Mouse (Mus musculus): ENCODE results near the gene Lage3. TPM values are rescaled to one million over a fixed set of nuclear protein-coding genes. Genes with fewer than 3 reads are reported as not detected.
"Not testable (repeated sequence)": the region's sequence is repeated elsewhere in the genome, so short reads cannot be mapped to it uniquely, and the experiment has no call there.

The Lage3 gene
- total RNA-seq (2015) (53.3 and 55.1 TPM in 2 replicates), total RNA-seq (2017) (16.0 and 20.2 TPM in 2 replicates)

DNA sequence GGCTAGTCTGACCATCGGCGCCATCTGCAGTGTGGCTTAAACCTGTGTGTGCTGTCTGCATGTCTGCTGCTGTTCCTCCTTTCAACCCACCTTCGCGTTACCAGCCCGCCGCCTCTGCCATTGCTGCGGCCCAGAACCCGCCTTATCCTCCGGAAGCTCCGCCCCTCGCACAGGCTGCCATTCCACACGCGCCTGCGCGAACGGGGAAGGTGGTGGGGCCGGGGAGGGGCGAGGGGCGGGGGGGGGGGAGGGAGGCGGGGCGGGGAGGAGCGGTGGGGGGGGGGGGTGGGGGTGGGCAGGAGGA, at the start of gene Lage3:
TSS of gene Lage3 (minus strand) at position 152 of the 304 bp plus-strand sequence.
- ATAC-seq (ENCODE audit: poor library complexity, severe bottlenecking) = peak; percentile 98

DNA sequence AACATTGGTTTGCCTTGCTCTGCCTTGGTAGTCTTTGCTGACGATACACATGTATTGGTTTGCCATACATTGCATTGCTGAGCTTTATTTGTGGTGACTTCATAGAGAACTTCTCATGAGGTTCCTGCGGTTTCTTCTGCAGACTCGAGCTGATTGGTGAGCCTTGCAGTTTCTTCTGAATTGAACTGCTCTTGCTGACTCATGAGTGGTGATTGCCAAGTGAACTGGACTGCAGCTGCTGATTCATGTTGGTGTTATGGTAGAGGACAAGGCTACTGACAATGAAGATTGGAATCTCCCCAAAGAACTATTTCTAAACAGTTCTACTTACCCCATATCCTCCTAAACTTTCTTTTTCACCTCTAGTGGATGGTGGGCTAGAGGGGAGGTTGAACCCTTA, 46.7 kb upstream of the Lage3 start:
- no peak for ATAC-seq (ENCODE audit: poor library complexity, severe bottlenecking)

DNA sequence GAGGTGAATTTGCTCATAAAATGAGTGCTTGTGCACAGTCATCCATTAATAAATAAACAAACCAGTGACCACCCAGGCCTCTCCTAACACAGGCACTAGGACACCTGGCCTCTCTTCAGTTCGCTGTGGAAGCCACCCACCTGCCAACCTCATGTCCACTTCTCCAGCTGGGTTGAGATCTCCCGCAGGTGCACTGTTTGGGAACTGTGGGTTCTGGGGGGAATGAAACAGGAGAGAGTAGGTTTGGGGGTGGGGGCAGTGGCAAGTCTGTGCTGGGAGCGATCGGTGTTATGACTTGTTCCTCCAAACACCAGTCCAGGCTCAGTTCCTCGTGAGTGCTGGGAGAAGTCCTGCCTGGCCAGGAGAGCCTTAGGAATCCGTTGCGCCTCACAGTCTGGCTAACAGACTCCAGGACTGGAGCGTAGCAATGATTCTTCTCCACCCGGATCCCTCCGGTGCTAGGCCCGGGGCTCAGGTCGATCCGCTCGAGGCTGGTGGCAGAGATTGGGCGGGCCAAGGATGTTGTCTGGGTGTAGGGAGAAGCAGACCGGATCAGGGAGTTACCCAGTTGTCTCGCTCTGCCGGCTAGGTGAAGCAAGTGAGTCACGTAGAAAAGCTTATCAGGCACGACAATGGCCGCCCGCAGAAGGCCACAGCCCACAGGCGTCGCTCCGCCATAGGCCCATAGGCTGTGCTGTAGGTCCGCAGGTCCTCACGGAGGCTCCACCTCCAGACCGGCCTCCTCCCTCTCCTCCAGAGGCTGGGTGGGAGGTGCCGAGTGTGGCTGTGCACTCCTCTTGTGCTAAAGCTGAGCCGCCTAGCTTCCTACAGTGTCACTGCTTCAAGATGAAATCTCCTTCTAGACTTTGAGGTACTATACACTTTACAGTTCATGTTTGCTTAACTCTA, 39.4 kb upstream of the Lage3 start, which contains the start of the genes Fam3a and Ikbkg:
TSS of gene Fam3a (minus strand) at position 738 of the 909 bp plus-strand sequence.
TSS of gene Ikbkg (plus strand) at position 756 of the 909 bp plus-strand sequence.
- ATAC-seq (ENCODE audit: poor library complexity, severe bottlenecking) = peak; percentile 100

DNA sequence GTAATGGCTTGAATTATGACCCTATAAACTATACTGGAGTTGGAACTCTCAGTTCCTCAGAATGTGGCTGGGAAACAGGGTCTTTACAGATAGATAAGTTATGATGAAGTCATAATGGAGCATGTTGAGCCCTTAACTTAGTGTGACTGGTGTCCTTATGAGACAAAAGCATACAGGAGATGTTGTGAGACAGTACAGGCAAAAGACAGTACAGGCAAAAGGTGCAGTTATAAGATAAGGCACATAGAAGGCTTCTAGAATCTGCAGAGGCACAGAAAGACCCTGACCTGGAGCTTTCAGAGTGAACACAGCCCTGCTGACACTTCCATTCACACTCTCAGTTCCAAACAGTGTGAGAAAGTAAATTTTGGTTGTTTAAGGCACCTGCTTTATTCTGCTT, 34.7 kb upstream of the Lage3 start:
- no peak for ATAC-seq (ENCODE audit: poor library complexity, severe bottlenecking)

DNA sequence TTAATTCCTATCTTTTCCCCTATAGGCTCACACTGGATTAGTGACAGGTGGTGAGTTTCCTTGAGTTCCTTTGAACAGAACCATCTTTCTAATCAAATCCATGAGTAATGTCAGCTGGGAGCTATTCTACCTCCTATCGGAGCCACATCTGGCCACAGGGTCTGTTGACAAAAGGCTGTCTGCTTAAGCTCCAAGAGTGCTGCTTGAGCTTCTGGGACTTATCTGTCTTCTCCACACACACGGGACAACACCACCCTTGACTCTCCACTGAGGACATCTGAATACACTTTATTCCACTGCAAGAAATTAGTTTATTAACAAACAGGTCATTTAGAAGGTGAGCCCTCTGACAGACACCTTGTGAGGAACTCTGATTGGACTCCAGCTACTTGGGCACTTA, 31.0 kb upstream of the Lage3 start:
- no peak for ATAC-seq (ENCODE audit: poor library complexity, severe bottlenecking)

DNA sequence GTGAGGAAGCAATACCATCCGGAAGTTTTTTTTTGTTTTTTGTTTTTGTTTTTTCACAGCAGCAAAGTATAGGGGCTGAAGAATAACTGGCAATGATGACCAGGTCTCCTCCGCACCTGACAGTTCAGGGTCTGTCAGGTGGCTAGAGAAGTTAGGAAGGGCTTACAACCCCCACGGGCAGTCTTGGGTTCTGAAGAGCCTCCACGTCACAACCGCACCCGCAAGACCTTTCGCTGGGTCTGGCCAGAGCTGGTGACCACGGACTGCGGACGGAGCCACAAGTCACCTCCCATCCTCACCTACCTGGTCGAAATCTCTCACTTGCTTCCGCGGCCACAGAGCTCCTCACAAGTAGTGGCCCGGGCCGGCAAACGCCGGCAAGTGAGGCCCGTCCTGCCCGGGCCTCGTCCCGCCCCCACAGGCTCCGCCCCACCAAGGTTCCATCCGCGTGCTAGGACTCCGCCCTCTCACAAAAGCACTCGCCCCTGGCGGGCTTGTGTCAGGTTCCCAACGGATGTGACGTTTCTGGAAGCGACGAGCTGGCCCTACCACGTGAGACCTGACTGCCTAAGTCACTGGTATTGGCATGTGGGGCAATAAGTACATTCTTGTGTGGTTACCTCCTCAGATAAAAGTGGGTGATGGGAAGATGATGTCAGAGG, 19.6 kb upstream of the Lage3 start, which contains the start of the genes Ubl4a and Slc10a3:
TSS of gene Ubl4a (minus strand) at position 331 of the 662 bp plus-strand sequence.
TSS of gene Slc10a3 (minus strand) at position 462 of the 662 bp plus-strand sequence.
- ATAC-seq (ENCODE audit: poor library complexity, severe bottlenecking) = peak; percentile 98

DNA sequence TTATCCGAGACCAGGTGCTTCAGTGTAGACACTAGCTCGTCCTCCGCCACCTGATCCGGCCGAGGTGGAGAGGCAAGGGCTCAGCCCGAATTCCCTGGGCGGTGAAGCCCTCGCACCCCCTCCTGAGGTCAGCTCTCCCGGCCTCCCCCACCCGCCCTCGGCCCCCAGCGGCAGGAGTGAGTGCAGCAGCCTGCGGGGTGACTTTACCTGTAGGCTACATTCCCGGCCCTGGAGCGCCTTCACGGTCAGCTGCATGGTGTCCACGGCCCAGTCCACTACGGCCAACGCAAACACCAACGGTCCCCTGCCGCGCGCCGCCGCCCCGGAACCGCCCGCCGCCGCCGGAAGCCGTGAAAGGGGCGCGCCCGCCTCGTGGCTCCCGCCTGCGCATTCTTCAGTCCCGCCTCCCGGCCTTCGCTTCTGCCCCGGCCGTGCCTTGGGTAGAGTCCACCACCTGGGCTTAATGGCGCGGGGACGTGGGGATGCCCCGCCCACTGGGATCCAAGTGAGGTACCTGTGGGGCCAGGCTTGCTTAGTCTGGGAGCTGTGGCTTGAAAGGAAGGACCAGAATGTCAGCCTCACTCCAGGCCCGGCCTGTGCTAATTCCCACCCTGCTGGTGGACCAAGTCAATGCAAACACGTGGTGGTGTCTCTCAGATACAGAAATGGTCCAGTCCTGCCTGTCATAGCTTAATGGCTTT, 14.9 kb upstream of the Lage3 start:
- peak; percentile 72 for ATAC-seq (ENCODE audit: poor library complexity, severe bottlenecking)

DNA sequence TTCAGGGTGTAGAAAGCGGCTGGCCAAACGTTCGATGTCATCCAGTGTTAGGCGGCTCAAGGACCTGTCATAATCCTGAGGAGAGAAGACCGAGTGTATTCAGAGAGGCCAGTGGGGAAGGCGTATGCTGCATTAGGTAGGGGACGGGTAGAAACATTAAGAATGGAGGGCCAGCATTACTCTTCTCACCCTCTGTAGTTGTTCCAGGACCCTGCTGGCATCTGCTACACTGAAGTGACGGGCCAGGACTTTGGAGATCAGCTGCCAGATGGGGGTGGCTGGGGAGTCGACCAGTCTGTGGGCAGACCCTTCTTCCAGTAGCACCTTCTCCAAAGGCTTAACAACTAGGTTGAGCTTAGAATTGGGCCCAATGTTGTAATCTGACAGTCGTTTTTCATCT, 14.1 kb upstream of the Lage3 start:
- no peak for ATAC-seq (ENCODE audit: poor library complexity, severe bottlenecking)

DNA sequence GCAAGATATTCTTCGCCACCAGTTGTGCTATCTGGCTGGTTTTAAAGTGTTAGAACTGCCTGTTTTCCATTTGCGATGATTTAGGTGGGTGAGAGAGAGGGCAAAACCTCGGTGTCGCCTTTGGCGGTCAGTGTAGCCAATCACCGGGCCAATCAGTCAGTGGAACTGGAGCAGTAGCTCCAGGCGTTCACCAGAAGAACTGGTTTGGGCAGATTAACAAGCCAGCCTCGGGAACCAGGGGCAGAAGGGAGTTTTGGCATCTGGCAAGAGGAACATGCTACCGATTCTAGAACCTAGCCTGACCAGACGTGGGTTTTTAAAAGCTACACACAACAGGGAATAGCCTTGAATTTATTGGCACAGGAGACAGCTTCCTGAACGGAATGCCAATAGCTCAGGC, 5.8 kb upstream of the Lage3 start:
- ATAC-seq (ENCODE audit: poor library complexity, severe bottlenecking) = no peak

DNA sequence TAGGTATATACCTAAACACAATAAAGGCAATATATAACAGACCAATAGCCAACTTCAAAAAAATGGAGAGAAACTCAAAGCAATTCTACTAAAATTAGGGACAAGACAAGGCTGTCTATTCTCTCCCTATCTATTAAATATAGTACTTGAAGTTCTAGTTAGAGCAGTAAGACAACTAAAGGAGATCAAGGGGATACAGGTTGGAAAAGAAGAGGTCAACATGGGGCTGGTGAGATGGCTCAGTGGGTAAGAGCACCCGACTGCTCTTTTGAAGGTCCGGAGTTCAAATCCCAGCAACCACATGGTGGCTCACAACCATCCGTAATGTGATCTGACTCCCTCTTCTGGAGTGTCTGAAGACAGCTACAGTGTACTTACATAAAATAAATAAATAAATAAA, 3.7 kb upstream of the Lage3 start:
- not testable (repeated sequence) for ATAC-seq (ENCODE audit: poor library complexity, severe bottlenecking)

DNA sequence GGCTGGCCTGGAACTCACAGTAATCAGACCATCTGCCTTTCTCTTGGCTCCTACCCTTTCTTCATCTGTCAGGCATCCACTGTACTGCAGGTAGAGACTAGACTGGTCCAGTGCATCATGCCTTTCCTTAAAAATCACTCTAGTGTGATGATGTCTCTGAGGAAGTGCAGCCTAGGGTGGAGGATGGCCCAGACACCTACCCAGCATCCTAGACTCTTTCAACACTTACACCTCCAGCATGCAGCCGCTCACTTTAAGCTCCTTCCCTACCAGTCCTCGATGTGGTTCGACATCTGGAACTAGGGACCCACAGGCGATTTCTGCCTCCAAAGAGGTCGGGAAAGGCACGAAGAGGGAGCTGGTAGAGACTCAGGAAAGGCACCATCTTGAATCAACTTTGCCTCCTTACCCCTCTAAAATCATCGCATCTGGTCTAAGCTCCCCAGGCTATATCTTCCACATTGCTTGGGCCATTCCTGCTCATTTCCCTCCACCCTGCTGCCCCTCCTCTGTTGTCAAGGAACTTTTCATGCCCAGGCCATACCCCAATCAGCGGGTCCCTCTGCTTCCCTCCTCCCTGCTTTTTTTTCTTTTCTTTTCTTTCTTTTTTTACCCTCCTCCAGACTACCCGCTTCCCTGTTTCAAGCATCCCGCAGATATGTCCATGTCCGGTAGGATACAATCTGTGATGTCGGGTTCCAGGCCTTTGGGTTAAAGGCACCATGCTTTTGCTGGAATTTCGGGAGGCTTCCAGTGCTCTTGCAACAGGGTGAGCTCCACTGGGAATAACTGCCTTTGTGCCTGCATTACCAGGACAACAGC, 562 bp downstream of the Lage3 start:
- no peak for ATAC-seq (ENCODE audit: poor library complexity, severe bottlenecking)

DNA sequence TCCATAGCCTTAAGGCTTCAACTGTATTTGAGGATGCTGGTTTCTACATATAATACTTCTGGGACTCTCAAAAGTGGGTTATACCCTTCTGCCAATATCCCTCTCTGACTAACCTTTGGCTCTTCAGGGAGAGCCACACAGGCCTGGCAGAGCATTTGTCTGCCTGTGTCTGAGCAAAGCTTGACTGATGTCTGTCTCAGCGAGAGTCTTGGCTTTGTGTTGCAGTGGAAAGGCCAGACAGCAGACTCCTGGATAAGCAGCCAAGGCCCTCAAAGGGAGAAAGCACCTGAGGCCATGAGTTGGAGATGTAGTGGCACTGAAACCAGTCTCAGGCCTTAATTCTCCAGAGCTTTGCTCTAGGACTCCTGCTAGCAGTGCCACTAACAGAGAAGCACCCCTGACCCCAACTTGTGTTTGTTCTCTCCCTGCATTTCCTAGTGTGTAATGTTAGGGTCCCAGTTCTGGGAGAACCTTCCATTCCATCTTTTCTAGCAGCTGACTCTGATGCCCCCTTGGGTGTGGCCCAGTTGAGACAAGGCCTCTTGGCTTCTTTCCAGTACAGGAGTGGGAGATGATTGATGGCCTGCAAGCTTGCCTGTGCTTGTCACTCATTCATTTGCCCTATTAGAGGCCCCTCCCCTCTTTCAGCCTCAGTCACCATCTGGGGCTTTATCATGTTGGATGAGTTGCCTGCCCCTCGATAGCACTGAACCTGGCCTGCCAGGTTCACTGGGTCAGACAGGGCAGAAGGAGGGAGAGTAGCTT, 23.1 kb downstream of the Lage3 start:
- ATAC-seq (ENCODE audit: poor library complexity, severe bottlenecking) = no peak

DNA sequence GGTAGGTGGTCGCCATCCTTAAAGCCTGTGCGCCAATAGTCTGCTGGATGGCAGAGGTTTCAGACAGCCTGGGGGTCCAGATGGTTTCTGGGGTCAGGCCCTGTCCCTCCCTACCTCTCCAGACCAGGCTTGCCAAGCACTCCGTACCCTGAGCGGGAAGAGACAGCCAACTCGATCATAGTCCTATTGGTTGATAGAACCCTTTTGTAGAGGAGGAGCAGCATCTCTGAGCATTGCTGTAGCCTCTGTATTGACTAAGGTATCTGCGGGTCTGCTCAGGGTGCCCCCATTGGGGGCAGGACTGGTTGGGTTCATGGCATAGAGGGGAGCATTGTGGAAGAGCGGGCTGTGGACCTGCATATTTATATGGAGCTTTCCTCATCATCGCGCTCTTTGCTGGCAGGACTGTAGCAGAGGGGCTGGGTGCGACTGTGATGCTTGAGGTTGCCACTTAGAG, 24.2 kb downstream of the Lage3 start:
- no peak for ATAC-seq (ENCODE audit: poor library complexity, severe bottlenecking)

DNA sequence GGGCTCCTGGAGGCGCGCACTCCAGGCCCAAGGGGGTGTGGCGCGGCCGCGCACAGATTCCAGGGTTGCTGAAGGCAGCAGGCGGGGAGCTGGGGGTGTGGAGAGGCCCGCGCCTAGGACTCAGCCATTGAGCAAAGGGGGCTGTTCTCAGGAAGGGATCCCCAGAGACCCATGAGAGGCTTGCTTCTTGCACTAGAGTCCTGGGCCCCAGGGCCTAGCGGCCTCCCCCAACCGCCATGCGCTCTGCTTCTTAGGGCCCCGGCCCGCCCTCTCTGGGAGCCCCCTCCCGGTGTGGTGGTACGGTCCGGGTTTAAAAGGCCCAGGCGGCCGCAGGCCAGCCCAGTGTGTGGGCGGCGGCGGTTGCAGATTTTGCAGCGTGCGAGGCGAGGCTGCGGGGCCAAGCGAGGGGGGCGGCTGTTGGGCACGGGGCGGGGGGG, 24.7 kb downstream of the Lage3 start, which contains the start of gene Plxna3:
TSS of gene Plxna3 (plus strand) at position 342 of the 437 bp plus-strand sequence.
- peak; percentile 87 for ATAC-seq (ENCODE audit: poor library complexity, severe bottlenecking)

DNA sequence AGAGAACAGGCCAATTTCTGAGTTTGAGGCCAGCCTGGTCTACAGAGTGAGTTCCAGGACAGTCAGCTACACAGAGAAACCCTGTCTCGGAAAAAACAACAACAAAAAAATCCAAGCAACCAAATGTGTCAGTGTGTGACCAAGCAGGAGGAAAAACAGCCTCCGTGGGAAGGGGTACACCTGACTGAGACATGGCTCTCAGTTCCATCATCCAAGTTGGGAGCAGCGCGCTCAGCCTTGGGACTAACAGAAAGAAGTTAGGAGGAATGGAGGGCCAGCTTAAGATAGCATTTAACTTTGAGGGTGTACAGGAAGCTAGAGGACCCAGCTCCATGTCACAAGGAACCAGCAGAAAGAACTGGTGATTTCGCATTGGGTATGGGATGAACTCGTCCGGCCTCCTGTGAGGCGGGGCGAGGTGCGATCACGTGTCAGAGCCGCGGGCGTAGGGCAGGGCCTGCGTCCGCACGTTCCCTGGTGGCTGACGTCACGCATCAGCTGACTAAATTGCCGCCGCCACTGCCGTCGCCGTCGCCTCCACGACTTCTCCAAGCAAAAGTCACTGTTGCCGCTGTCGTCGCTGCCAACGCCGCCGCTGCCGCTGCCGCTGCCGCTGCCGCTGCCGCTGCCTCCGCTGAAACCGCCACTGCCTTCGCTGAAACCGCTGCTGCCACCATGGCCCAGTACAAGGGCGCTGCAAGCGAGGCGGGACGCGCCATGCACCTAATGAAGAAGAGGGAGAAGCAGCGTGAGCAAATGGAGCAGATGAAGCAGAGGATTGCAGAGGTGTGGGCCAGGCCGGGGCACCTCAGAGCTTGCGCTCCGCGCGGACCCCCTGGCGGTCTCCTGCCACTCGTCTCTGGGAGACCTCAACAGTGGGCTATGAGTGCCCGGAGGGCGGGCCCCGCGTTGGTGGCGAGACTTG, 40.6 kb downstream of the Lage3 start, which contains the start of gene Fam50a:
TSS of gene Fam50a (plus strand) at position 494 of the 925 bp plus-strand sequence.
- ATAC-seq (ENCODE audit: poor library complexity, severe bottlenecking) = peak; percentile 99

DNA sequence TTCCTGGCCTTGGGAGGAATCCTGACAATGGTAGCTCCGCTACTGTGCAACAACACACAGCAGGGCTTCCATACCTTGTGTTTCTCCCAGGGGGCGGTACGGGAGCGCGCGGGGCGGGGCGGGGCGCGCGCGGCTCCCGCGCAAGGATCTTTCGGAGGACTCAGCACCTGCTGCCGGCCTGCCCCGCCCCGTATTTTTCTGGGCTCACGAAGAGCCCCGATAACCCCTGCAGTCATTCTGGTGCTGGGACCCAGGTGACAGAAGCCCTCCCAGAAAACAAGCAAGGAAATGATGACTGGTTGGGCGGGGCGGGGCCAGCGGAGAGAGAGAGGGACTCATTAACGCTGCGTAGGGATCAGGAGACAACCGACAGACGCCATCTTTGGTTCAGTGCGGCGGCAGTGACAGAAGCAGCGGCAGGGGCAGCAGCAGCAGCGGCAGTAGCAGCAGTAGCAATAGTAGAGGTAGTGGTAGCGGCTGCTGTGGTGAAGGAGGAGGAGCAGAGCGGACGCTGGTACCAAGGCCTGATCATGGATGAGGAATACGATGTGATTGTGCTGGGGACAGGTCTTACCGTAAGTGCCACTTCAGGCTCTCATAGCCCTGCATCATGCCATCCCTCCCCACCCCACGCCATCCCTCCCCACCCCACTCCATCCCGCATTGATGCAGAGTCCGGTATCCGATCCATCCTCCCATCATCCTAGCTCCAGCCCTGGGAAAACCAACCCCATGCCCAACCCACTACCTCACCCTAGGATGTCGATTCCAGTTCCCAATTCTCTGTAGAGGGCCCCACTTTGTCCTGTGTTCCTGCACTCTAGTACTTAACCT, 48.3 kb downstream of the Lage3 start, which contains the start of gene Gdi1:
TSS of gene Gdi1 (plus strand) at position 132 of the 834 bp plus-strand sequence.
- peak; percentile 98 for ATAC-seq (ENCODE audit: poor library complexity, severe bottlenecking)
